Mouse (Mus musculus): Measurements from ENCODE around the gene Nans.

DNA sequence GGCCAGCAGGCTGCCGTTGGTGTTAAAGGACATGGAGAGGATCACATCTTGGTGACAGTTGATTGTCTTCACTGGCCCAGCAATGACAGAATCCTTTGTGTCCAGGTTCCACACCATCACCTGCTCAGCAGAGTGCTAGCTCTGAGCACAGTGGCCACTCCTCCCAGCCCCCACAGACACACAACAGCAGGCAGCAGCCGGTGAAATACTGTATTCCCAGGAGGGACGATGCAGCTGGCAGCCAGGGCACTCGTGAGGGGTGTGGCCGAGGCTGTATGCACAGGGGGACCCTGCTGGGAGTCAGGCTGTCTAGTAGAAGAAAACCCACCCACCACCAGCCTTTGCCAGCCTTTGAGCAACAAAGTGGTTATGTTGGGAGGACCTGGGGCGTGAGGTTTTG is 57.7 kb downstream of the Nans start:
- no peak for TF ChIP-seq GATA1 (IDR thresholded peaks at IDR 0.05; ENCODE audit: borderline replicate concordance, low read length)
- no peak for TF ChIP-seq FLI1 (IDR thresholded peaks at IDR 0.05; ENCODE audit: low read length)
